Mouse (Mus musculus) G1E (cell line): ENCODE results near the gene Zfhx2. TPM values are rescaled to one million over a fixed set of nuclear protein-coding genes. Genes with fewer than 3 reads are reported as not detected.

ENCODE experiments used
- ATAC-seq: 2 replicates; pipeline ENCODE4 v1.8.0; 2016; ENCODE audit warnings: mild to moderate bottlenecking; ENCODE audit not compliant: insufficient number of reproducible peaks, poor library complexity, low FRiP score, severe bottlenecking; ENCODE audit errors: extremely low read depth
- DNase-seq: peaks from one replicate; pipeline ENCODE4 v3.0.0; 2012; ENCODE audit warnings: low spot score
- H3K27me3 ChIP-seq: 2 replicates; pipeline ENCODE4 v1.6.1; 2012; ENCODE audit warnings: mild to moderate bottlenecking, low read length, inconsistent platforms; ENCODE audit not compliant: insufficient read depth
- H3K36me3 ChIP-seq: replicated peaks from 2 replicates; pipeline ENCODE3; 2012; ENCODE audit warnings: mild to moderate bottlenecking, inconsistent platforms
- H3K4me1 ChIP-seq: 2 replicates; pipeline ENCODE4 v1.6.1; 2012; ENCODE audit warnings: low read depth, low read length, inconsistent platforms, mixed read lengths; ENCODE audit not compliant: insufficient read depth
- H3K4me3 ChIP-seq: 2 replicates; pipeline ENCODE4 v1.5.1; 2012; ENCODE audit warnings: low read depth, mild to moderate bottlenecking, inconsistent platforms, low read length, moderate library complexity, mixed read lengths
- H3K9me3 ChIP-seq: replicated peaks from 2 replicates; pipeline ENCODE4 v1.6.1; 2012; ENCODE audit warnings: inconsistent platforms
- CTCF ChIP-seq: IDR thresholded peaks from 2 replicates; pipeline ENCODE4 v1.5.1; 2012; ENCODE audit warnings: low read depth, low read length, inconsistent platforms, mixed read lengths
- GATA1 ChIP-seq: IDR thresholded peaks from 2 replicates; pipeline ENCODE4 v1.6.1; 2012; ENCODE audit warnings: borderline replicate concordance, low read length, inconsistent platforms, mixed read lengths
- GATA2 ChIP-seq: IDR thresholded peaks from 2 replicates; pipeline ENCODE4 v1.6.1; 2012; ENCODE audit warnings: low read depth, low read length, inconsistent platforms, borderline replicate concordance
- POLR2AphosphoS5 ChIP-seq: IDR thresholded peaks from 2 replicates; pipeline ENCODE4 v1.6.1; 2012; ENCODE audit warnings: low read depth, low read length, inconsistent platforms; ENCODE audit not compliant: insufficient replicate concordance
- TAL1 ChIP-seq: conservative IDR thresholded peaks from 2 replicates; pipeline ENCODE4 v1.6.1; 2012; ENCODE audit warnings: low read depth, low read length, inconsistent platforms, mixed read lengths
- polyA plus RNA-seq: library from polyadenylated mRNA; stranded (reverse); fragments of >175 nt; gene quantifications from 2 replicates; pipeline ENCODE4 v1.2.3, GENCODE M21; 2012
- total RNA-seq, 2 experiments: library from RNA; stranded (forward) in 1 of 2; stranded (reverse) in 1 of 2; fragments of 200-1000 nt in 1 of 2; fragments of >200 nt in 1 of 2; fragmentation: Nextera tagmentation in 1 of 2; gene quantifications; 2 replicates each; pipeline ENCODE4 v1.2.3; 2014 to 2017

The Zfhx2 gene
- total and polyA plus RNA-seq, 3 experiments: 1.9 to 7.9 (median 2.8) TPM

GRCm38 (mm10) chr14:55119421-55120134 lies 27.5 kb upstream of the Zfhx2 start:
- H3K27me3 ChIP-seq: peaks cover 41% of the 10 kb centered on the region
- no peak for ATAC-seq
- DNase-seq: no peak
- H3K9me3 ChIP-seq: peaks cover 3% of the 10 kb centered on the region; the same call in 1 of the 2 replicates
- H3K4me1 ChIP-seq: no peaks in the 10 kb centered on the region
- TF ChIP-seq CTCF (peak; percentile 28; the same call in 1 of the 2 replicates), TAL1 (no peak)
- no peaks in the 10 kb centered on the region for H3K36me3 ChIP-seq
- H3K4me3 ChIP-seq: no peak overlapping the region

GRCm38 (mm10) chr14:55118852-55119251 lies 26.7 kb upstream of the Zfhx2 start:
- no peak overlapping the region for H3K4me3 ChIP-seq

GRCm38 (mm10) chr14:55116425-55117200 lies 24.5 kb upstream of the Zfhx2 start, which contains the start of gene Jph4:
Jph4 (minus strand) TSS chr14:55116935.
- Histone ChIP-seq H3K27me3 (peaks cover 58% of the 10 kb centered on the region), H3K4me3 (no peak within 1 kb of the TSS), H3K9me3 (peaks cover 3% of the 10 kb centered on the region; the same call in 1 of the 2 replicates), H3K36me3 (no peaks in the 10 kb centered on the region), H3K4me1 (no peaks in the 10 kb centered on the region; the same call in 1 of the 2 replicates)
- ATAC-seq (no peak), DNase-seq (no peak)
- TF ChIP-seq CTCF: no peak
- no peak for TF ChIP-seq GATA2
- TF ChIP-seq TAL1: no peak
- no peak for TF ChIP-seq GATA1
- no peak for TF ChIP-seq POLR2AphosphoS5

More at GRCm38 (mm10) chr14:55118852-55119251, 26.7 kb upstream of the Zfhx2 start:
- Histone ChIP-seq H3K4me1 (no peaks in the 10 kb centered on the region), H3K9me3 (peaks cover 3% of the 10 kb centered on the region; the same call in 1 of the 2 replicates), H3K36me3 (no peaks in the 10 kb centered on the region), H3K27me3 (peaks cover 45% of the 10 kb centered on the region)
- TF ChIP-seq GATA2: no peak
- TF ChIP-seq TAL1: no peak
- no peak for TF ChIP-seq GATA1
- no peak for TF ChIP-seq CTCF
- TF ChIP-seq POLR2AphosphoS5: no peak
- DNase-seq (no peak), ATAC-seq (no peak)

DNA sequence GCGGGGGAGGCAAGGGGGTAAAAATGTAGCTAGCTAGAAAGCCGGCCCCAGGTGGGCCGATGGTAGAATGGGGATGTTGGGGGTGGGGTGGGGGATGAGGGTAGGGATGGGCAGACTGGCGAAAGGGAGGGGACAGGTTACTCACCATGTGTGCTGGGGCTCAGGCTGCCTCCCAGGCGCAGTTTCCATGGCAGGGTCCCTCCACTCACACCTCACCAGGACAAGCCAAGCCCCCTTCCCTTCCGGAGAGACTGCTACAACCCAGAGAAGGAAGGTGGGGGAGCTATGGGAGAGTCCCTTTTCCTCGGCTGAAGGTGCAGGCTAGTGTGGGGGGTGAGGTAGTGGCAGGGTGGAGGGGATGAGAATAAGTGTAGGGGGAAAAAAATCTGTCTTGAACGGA lies 23.7 kb upstream of the Zfhx2 start:
- H3K9me3 ChIP-seq: peaks cover 3% of the 10 kb centered on the region; the same call in 1 of the 2 replicates
- TF ChIP-seq GATA1 (no peak), POLR2AphosphoS5 (no peak), CTCF (no peak), TAL1 (no peak), GATA2 (no peak)
- no peak for ATAC-seq
- no peak for DNase-seq
- H3K4me1 ChIP-seq: no peaks in the 10 kb centered on the region; the same call in 1 of the 2 replicates
- H3K27me3 ChIP-seq: peaks cover 60% of the 10 kb centered on the region
- no peak overlapping the region for H3K4me3 ChIP-seq
- H3K36me3 ChIP-seq: no peaks in the 10 kb centered on the region

GRCm38 (mm10) chr14:55114759-55115701 lies 22.9 kb upstream of the Zfhx2 start:
- Histone ChIP-seq H3K9me3 (peaks cover 3% of the 10 kb centered on the region; the same call in 1 of the 2 replicates), H3K27me3 (peaks cover 66% of the 10 kb centered on the region), H3K36me3 (no peaks in the 10 kb centered on the region), H3K4me3 (no peak overlapping the region), H3K4me1 (peaks cover under 1% of the 10 kb centered on the region; the same call in 1 of the 2 replicates)
- no peak for TF ChIP-seq CTCF
- TF ChIP-seq GATA2: no peak
- no peak for TF ChIP-seq GATA1
- ATAC-seq (no peak), DNase-seq (no peak)
